Mouse (Mus musculus): ENCODE measurements around the gene Selenow. TPM values are rescaled to one million over a fixed set of nuclear protein-coding genes. Genes with fewer than 3 reads are reported as not detected.
"Not testable (repeated sequence)": the region's sequence is repeated elsewhere in the genome, so short reads cannot be mapped to it uniquely, and the experiment has no call there.

The Selenow gene
- polyA plus RNA-seq, 1 experiment from 2014 or later = 1,130 TPM

GRCm38 (mm10) chr7:15916134-15916723, 6.0 kb downstream of the Selenow start:
- peaks cover 15% of the 10 kb centered on the region for H3K4me1 ChIP-seq
- 87% methylated on average over 3 of the region's 3 CpGs for WGBS
- H3K27ac ChIP-seq = no peak overlapping the region
- H3K4me2 ChIP-seq = no peak overlapping the region
- peaks cover 42% of the 10 kb centered on the region for H3K36me3 ChIP-seq (replicated peaks)
- H3K9ac ChIP-seq = no peak overlapping the region
- no peaks in the 10 kb centered on the region for H3K9me3 ChIP-seq
- no peak for ATAC-seq (ENCODE audit: low FRiP score)
- no peaks in the 10 kb centered on the region for H3K27me3 ChIP-seq
- no peak overlapping the region for H3K4me3 ChIP-seq (replicated peaks)

GRCm38 (mm10) chr7:15915695-15916094, 6.5 kb downstream of the Selenow start:
- not testable (repeated sequence) for H3K27me3 ChIP-seq; H3K4me2 ChIP-seq; H3K9ac ChIP-seq; H3K4me1 ChIP-seq; ATAC-seq (ENCODE audit: low FRiP score); H3K27ac ChIP-seq; H3K9me3 ChIP-seq; H3K4me3 ChIP-seq (replicated peaks)
- peaks cover 42% of the 10 kb centered on the region for H3K36me3 ChIP-seq (replicated peaks)
- WGBS = 91% methylated on average over 4 of the region's 4 CpGs

- Histone ChIP-seq H3K9ac (no peak overlapping the region), H3K4me2 (no peak overlapping the region), H3K4me1 (0 out of 2 replicates have a peak, but pooled peaks cover under 1% of the 10 kb centered on the region), H3K4me3 (replicated peaks) (no peak overlapping the region), H3K36me3 (replicated peaks) (peaks cover 35% of the 10 kb centered on the region), H3K9me3 (no peaks in the 10 kb centered on the region), H3K27ac (no peak overlapping the region), H3K27me3 (no peaks in the 10 kb centered on the region)
- ATAC-seq (ENCODE audit: low FRiP score) = no peak
- WGBS = 94% methylated on average over 2 of the region's 2 CpGs
Observed at GRCm38 (mm10) chr7:15914751-15915150, 7.5 kb downstream of the Selenow start.

GRCm38 (mm10) chr7:15914252-15914651, 8.0 kb downstream of the Selenow start:
- no peak overlapping the region for H3K27ac ChIP-seq
- H3K9me3 ChIP-seq = no peaks in the 10 kb centered on the region
- H3K4me3 ChIP-seq (replicated peaks) = no peak overlapping the region
- H3K36me3 ChIP-seq (replicated peaks) = peaks cover 30% of the 10 kb centered on the region
- H3K27me3 ChIP-seq = no peaks in the 10 kb centered on the region
- no peaks in the 10 kb centered on the region for H3K4me1 ChIP-seq
- H3K4me2 ChIP-seq = no peak overlapping the region
- WGBS = 43% methylated on average over 2 of the region's 2 CpGs
- ATAC-seq (ENCODE audit: low FRiP score) = no peak
- H3K9ac ChIP-seq = no peak overlapping the region

- whole genome bisulfite sequencing = 0% methylated on average over 4 of the region's 4 CpGs
- H3K27me3 ChIP-seq = no peaks in the 10 kb centered on the region
- peaks cover 13% of the 10 kb centered on the region for H3K36me3 ChIP-seq (replicated peaks)
- peak; percentile 67 for ATAC-seq (ENCODE audit: low FRiP score)
- H3K4me2 ChIP-seq = no peak overlapping the region
- no peaks in the 10 kb centered on the region for H3K9me3 ChIP-seq
- no peak overlapping the region for H3K27ac ChIP-seq
- H3K4me1 ChIP-seq = no peaks in the 10 kb centered on the region
- no peak overlapping the region for H3K9ac ChIP-seq
- no peak overlapping the region for H3K4me3 ChIP-seq (replicated peaks)
Observed at GRCm38 (mm10) chr7:15912183-15912582, 10.0 kb downstream of the Selenow start.

- Histone ChIP-seq H3K36me3 (replicated peaks) (no peaks in the 10 kb centered on the region), H3K9ac (no peak overlapping the region), H3K9me3 (no peaks in the 10 kb centered on the region), H3K27me3 (no peaks in the 10 kb centered on the region), H3K4me3 (replicated peaks) (no peak overlapping the region), H3K4me1 (no peaks in the 10 kb centered on the region), H3K27ac (no peak overlapping the region), H3K4me2 (no peak overlapping the region)
- WGBS = 80% methylated on average over 5 of the region's 5 CpGs
- no peak for ATAC-seq (ENCODE audit: low FRiP score)
Observed at GRCm38 (mm10) chr7:15910521-15910920, 11.7 kb downstream of the Selenow start.

- no peaks in the 10 kb centered on the region for H3K9me3 ChIP-seq
- no peaks in the 10 kb centered on the region for H3K27me3 ChIP-seq
- ATAC-seq (ENCODE audit: low FRiP score) = no peak
- WGBS = 90% methylated on average over 8 of the region's 8 CpGs
- H3K4me1 ChIP-seq = no peaks in the 10 kb centered on the region
- H3K4me2 ChIP-seq = no peak overlapping the region
- H3K36me3 ChIP-seq (replicated peaks) = no peaks in the 10 kb centered on the region
- no peak overlapping the region for H3K27ac ChIP-seq
- H3K9ac ChIP-seq = no peak overlapping the region
- no peak overlapping the region for H3K4me3 ChIP-seq (replicated peaks)
Observed at GRCm38 (mm10) chr7:15907971-15908590, 14.1 kb downstream of the Selenow start.

GRCm38 (mm10) chr7:15906602-15907001, 15.6 kb downstream of the Selenow start:
- Histone ChIP-seq H3K4me1 (no peaks in the 10 kb centered on the region), H3K4me3 (replicated peaks) (no peak overlapping the region), H3K27ac (no peak overlapping the region), H3K4me2 (no peak overlapping the region), H3K27me3 (no peaks in the 10 kb centered on the region), H3K9ac (no peak overlapping the region), H3K9me3 (no peaks in the 10 kb centered on the region), H3K36me3 (replicated peaks) (no peaks in the 10 kb centered on the region)
- ATAC-seq (ENCODE audit: low FRiP score) = no peak
- WGBS = 81% methylated on average over 1 of the region's 1 CpGs

GRCm38 (mm10) chr7:15905861-15906260, 16.3 kb downstream of the Selenow start:
- ATAC-seq (ENCODE audit: low FRiP score) = no peak
- no peak overlapping the region for H3K4me2 ChIP-seq
- WGBS = 57% methylated on average over 7 of the region's 7 CpGs
- no peaks in the 10 kb centered on the region for H3K4me1 ChIP-seq
- H3K36me3 ChIP-seq (replicated peaks) = no peaks in the 10 kb centered on the region
- H3K27ac ChIP-seq = no peak overlapping the region
- no peak overlapping the region for H3K9ac ChIP-seq
- H3K4me3 ChIP-seq (replicated peaks) = no peak overlapping the region
- H3K9me3 ChIP-seq = no peaks in the 10 kb centered on the region
- no peaks in the 10 kb centered on the region for H3K27me3 ChIP-seq

GRCm38 (mm10) chr7:15901366-15902048, 20.7 kb downstream of the Selenow start:
- Histone ChIP-seq H3K9me3 (no peaks in the 10 kb centered on the region), H3K36me3 (replicated peaks) (no peaks in the 10 kb centered on the region), H3K4me3 (replicated peaks) (no peak overlapping the region), H3K9ac (no peak overlapping the region), H3K27me3 (no peaks in the 10 kb centered on the region), H3K4me2 (no peak overlapping the region), H3K4me1 (no peaks in the 10 kb centered on the region), H3K27ac (no peak overlapping the region)
- ATAC-seq (ENCODE audit: low FRiP score) = no peak
- WGBS = 85% methylated on average over 9 of the region's 9 CpGs

GRCm38 (mm10) chr7:15894251-15894650, 28.0 kb downstream of the Selenow start:
- Histone ChIP-seq H3K4me2 (no peak overlapping the region), H3K27me3 (no peaks in the 10 kb centered on the region), H3K27ac (no peak overlapping the region), H3K4me3 (replicated peaks) (no peak overlapping the region), H3K36me3 (replicated peaks) (no peaks in the 10 kb centered on the region), H3K4me1 (no peaks in the 10 kb centered on the region), H3K9me3 (no peaks in the 10 kb centered on the region), H3K9ac (no peak overlapping the region)
- WGBS = 59% methylated on average over 1 of the region's 1 CpGs
- no peak for ATAC-seq (ENCODE audit: low FRiP score)

GRCm38 (mm10) chr7:15884127-15884526, 38.1 kb downstream of the Selenow start:
- H3K4me3 ChIP-seq (replicated peaks) = no peak overlapping the region
- no peak overlapping the region for H3K9ac ChIP-seq
- ATAC-seq (ENCODE audit: low FRiP score) = no peak
- 90% methylated on average over 2 of the region's 2 CpGs for WGBS
- H3K4me1 ChIP-seq = peaks cover 9% of the 10 kb centered on the region
- H3K27me3 ChIP-seq = no peaks in the 10 kb centered on the region
- H3K36me3 ChIP-seq (replicated peaks) = no peaks in the 10 kb centered on the region
- H3K27ac ChIP-seq = no peak overlapping the region
- no peak overlapping the region for H3K4me2 ChIP-seq
- no peaks in the 10 kb centered on the region for H3K9me3 ChIP-seq
